Mouse (Mus musculus) cerebellum, postnatal 36 days (tissue): ENCODE data around the gene Gm20388.

ENCODE experiments used
- DNase-seq, 2 experiments: peaks; one replicate each; pipeline ENCODE4 v3.0.0; 2021 to 2022; ENCODE audit warnings: mixed read lengths in 2 of 2

The Gm20388 gene

GRCm38 (mm10) chr8:120485551-120486476, 575.2 kb downstream of the Gm20388 start:
- no peak for DNase-seq

GRCm38 (mm10) chr8:120486477-120487376, 576.1 kb downstream of the Gm20388 start:
- peak; percentile 57 to 60 for DNase-seq

GRCm38 (mm10) chr8:120487377-120487728, 576.7 kb downstream of the Gm20388 start:
- no peak for DNase-seq

- peak; percentile 69 to 71 for DNase-seq
Measured at GRCm38 (mm10) chr8:120487729-120488510, 577.3 kb downstream of the Gm20388 start.

- peak; percentile 56 to 59 for DNase-seq
Measured at GRCm38 (mm10) chr8:120488636-120489131, 578.0 kb downstream of the Gm20388 start.

GRCm38 (mm10) chr8:120489142-120489754, 578.6 kb downstream of the Gm20388 start:
- DNase-seq, result peak; percentile 61 to 66

GRCm38 (mm10) chr8:120489771-120490281, 579.2 kb downstream of the Gm20388 start:
- DNase-seq, result peak in 1 of 2 experiments; percentile 58

- peak in 1 of 2 experiments; percentile 42 for DNase-seq
Measured at GRCm38 (mm10) chr8:120490354-120491141, 579.9 kb downstream of the Gm20388 start.

- DNase-seq, result no peak
Measured at GRCm38 (mm10) chr8:120491166-120491793, 580.6 kb downstream of the Gm20388 start.

GRCm38 (mm10) chr8:120492193-120492880, 581.7 kb downstream of the Gm20388 start:
- DNase-seq, result no peak

- no peak for DNase-seq
Measured at GRCm38 (mm10) chr8:120492881-120493220, 582.2 kb downstream of the Gm20388 start.

GRCm38 (mm10) chr8:120493508-120494464, 583.1 kb downstream of the Gm20388 start:
- DNase-seq, result no peak

- DNase-seq, result peak in 1 of 2 experiments; percentile 49
Measured at GRCm38 (mm10) chr8:120494903-120495302, 584.3 kb downstream of the Gm20388 start.

GRCm38 (mm10) chr8:120495461-120495860, 584.8 kb downstream of the Gm20388 start:
- DNase-seq, result no peak

- DNase-seq, result no peak
Measured at GRCm38 (mm10) chr8:120496478-120496877, 585.8 kb downstream of the Gm20388 start.

GRCm38 (mm10) chr8:120497503-120497946, 586.9 kb downstream of the Gm20388 start:
- DNase-seq, result no peak

- no peak for DNase-seq
Measured at GRCm38 (mm10) chr8:120498349-120498831, 587.7 kb downstream of the Gm20388 start.

- DNase-seq, result peak; percentile 74 to 82
Measured at GRCm38 (mm10) chr8:120498926-120499605, 588.4 kb downstream of the Gm20388 start.
